ENCODE assay signal across 8 mouse cellular contexts in genomic region chr11:61652686-61653447, GRCm38 (mm10). TPM values are rescaled to one million over a fixed set of nuclear protein-coding genes. Genes with fewer than 3 reads are reported as not detected.
DNase-seq lines count a peak whose midpoint lies in the region; TF ChIP-seq lines count a peak whose summit lies in the region.
"Had no signal": no experiment of that assay in that cellular context is flagged by ENCODE, and none has a peak within 500 bp of the region (broad histone marks: within the 10 kb centered on the region; RNA-seq: fewer than 3 reads in every experiment).

TSS of gene Grap (plus strand) at chr11:61653265.

- H3K27me3 ChIP-seq in MEL (ENCODE audit: control insufficient read depth in 1 of 2, insufficient read depth in 2 of 2, low read length in 2 of 2), result no peaks in the 10 kb centered on the region; a peak in 1 of 4 replicates
- no peaks in the 10 kb centered on the region for H3K27me3 ChIP-seq in embryonic facial prominence, embryonic 10.5 days (replicated peaks; ENCODE audit: low read depth, poor library complexity, severe bottlenecking)

- peaks cover 0 to 16% of the 10 kb centered on the region in 2 experiments; a peak in 3 of 4 replicates for H3K4me1 ChIP-seq in MEL (ENCODE audit: control insufficient read depth in 1 of 2, insufficient read depth in 2 of 2, low read length in 2 of 2)
- H3K4me1 ChIP-seq in embryonic facial prominence, embryonic 10.5 days, result peaks cover 9% of the 10 kb centered on the region; the same call in 1 of the 2 replicates

- H3K4me3 ChIP-seq in MEL (ENCODE audit: control insufficient read depth in 1 of 2, insufficient read depth in 1 of 2, low read depth in 2 of 2, low read length in 2 of 2), result peak within 1 kb of the TSS; percentile 5 to 12; a peak in 1 of 4 replicates
- H3K4me3 ChIP-seq in embryonic facial prominence, embryonic 10.5 days, result peak within 1 kb of the TSS; percentile 32; the same call in 1 of the 2 replicates
- H3K4me3 ChIP-seq: erythroblast, embryonic 14.5 days had no signal

- no peak for TF ChIP-seq POLR2A in MEL (IDR thresholded peaks at IDR 0.05; ENCODE audit: control insufficient read depth in 1 of 2, insufficient read depth in 1 of 2, low read depth in 1 of 2, low read length in 2 of 2, poor library complexity in 1 of 2)

- H3K9ac ChIP-seq in MEL (ENCODE audit: control insufficient read depth, low read depth, low read length, poor library complexity, severe bottlenecking), result no peak within 1 kb of the TSS

- no peaks in the 10 kb centered on the region for H3K9me3 ChIP-seq in MEL (replicated peaks; ENCODE audit: insufficient read depth, low read length)
- H3K9me3 ChIP-seq in embryonic facial prominence, embryonic 10.5 days, result no peaks in the 10 kb centered on the region

- H3K79me2 ChIP-seq in MEL (ENCODE audit: control insufficient read depth, insufficient read depth, low read length, poor library complexity), result no peaks in the 10 kb centered on the region

- peak; percentile 51 for DNase-seq in MEL (ENCODE audit: low read depth, low spot score)
- DNase-seq in embryonic facial prominence, embryonic 10.5 days (ENCODE audit: low spot score), result no peak
- peak; percentile 95 for DNase-seq in induced T-regulatory cell, adult 2 months (ENCODE audit: low read depth)
- peak; percentile 70 to 78 for DNase-seq in lung, adult 18-20 months
- DNase-seq in thymus, adult 18-20 months, result peak; percentile 64 to 83
- DNase-seq in embryo, embryonic 11 days, result no peak
- DNase-seq in frontal cortex, postnatal 10 days (ENCODE audit: low spot score in 2 of 2), result no peak

- TF ChIP-seq CTCF in MEL (IDR thresholded peaks at IDR 0.05 in 2 of 3, conservative IDR thresholded peaks at IDR 0.05 in 1 of 3; ENCODE audit: control insufficient read depth in 1 of 3, insufficient read depth in 1 of 3, low read depth in 2 of 3, low read length in 3 of 3, poor library complexity in 1 of 3, severe bottlenecking in 1 of 3), result no peak

- peaks cover 0 to 3% of the 10 kb centered on the region in 2 experiments; a peak in 2 of 4 replicates for H3K36me3 ChIP-seq in MEL (ENCODE audit: control insufficient read depth in 1 of 2, insufficient read depth in 2 of 2, low read length in 2 of 2)
- no peaks in the 10 kb centered on the region for H3K36me3 ChIP-seq in embryonic facial prominence, embryonic 10.5 days (replicated peaks)

- TF ChIP-seq EP300 in MEL (IDR thresholded peaks at IDR 0.05; ENCODE audit: low read depth in 1 of 2, low read length in 2 of 2), result no peak

- WGBS in embryonic facial prominence, embryonic 10.5 days, result 75% methylated on average over 10 of the region's 10 CpGs

- H3K27ac ChIP-seq in MEL (ENCODE audit: control insufficient read depth, low read depth, low read length), result no peak within 1 kb of the TSS
- no peak within 1 kb of the TSS; the same call in 1 of the 2 replicates for H3K27ac ChIP-seq in embryonic facial prominence, embryonic 10.5 days (replicated peaks)

- no peak for TF ChIP-seq RAD21 in MEL (IDR thresholded peaks at IDR 0.05; ENCODE audit: low read depth, low read length)

TF ChIP-seq in MEL, 35 proteins besides CTCF, POLR2A, EP300 and RAD21:
- TF ChIP-seq ZMIZ1 (IDR thresholded peaks at IDR 0.05; ENCODE audit: low read depth, low read length), result no peak
- no peak for TF ChIP-seq MAX (IDR thresholded peaks at IDR 0.05; ENCODE audit: low read length)
- TF ChIP-seq TAL1 (IDR thresholded peaks at IDR 0.05; ENCODE audit: low read length), result no peak
- TF ChIP-seq GATA1 (IDR thresholded peaks at IDR 0.05; ENCODE audit: low read depth, low read length), result no peak
- no peak for TF ChIP-seq ZC3H11A (IDR thresholded peaks at IDR 0.05; ENCODE audit: low read depth, low read length)
- no peak for TF ChIP-seq POLR2AphosphoS5 (IDR thresholded peaks at IDR 0.05; ENCODE audit: borderline replicate concordance, low read depth, low read length)
- TF ChIP-seq KAT2A (conservative IDR thresholded peaks at IDR 0.05; ENCODE audit: low read depth, low read length), result no peak
- no peak for TF ChIP-seq NELFE (IDR thresholded peaks at IDR 0.05; ENCODE audit: low read depth, low read length)
- peak; percentile 52; the same call in 1 of the 2 replicates for TF ChIP-seq ELF1 (IDR thresholded peaks at IDR 0.05; ENCODE audit: low read depth, low read length)
- no peak for TF ChIP-seq MAFK (IDR thresholded peaks at IDR 0.05; ENCODE audit: borderline replicate concordance, low read depth, low read length)
- 0 out of 2 replicates have a peak, but pooled peaks have one; percentile 13 for TF ChIP-seq HCFC1 (IDR thresholded peaks at IDR 0.05; ENCODE audit: low read depth, low read length)

RNA-seq across cellular contexts. Expression of gene Grap, which starts in this region (rescaled TPM):
- 1.8 TPM in 2 replicates for total RNA-seq in MEL (2012; rRNA removed)
- polyA plus RNA-seq in MEL (2012; ENCODE audit: insufficient read depth in 1 of 2, insufficient read length in 2 of 2, low read depth in 1 of 2, low replicate concordance in 2 of 2, missing spikeins in 1 of 2), result 1 to 10 TPM in 1 of 2 experiments, not detected in 1; 2.3 TPM
- polyA plus RNA-seq in embryonic facial prominence, embryonic 10.5 days (2016; fragmentation: Nextera tagmentation; extraction: Ambion mirVana), result 6.0 and 6.5 TPM in 2 replicates

Comparison
In these comparisons a context has a peak if more than half of its experiments do, and no peak if none do; other contexts are left out.
1. DNase-seq: peak in MEL (single experiment), induced T-regulatory cell, adult 2 months (single experiment), lung, adult 18-20 months (2 of 2) and thymus, adult 18-20 months (2 of 2); none in embryonic facial prominence, embryonic 10.5 days (single experiment), embryo, embryonic 11 days (single experiment) and frontal cortex, postnatal 10 days (0 of 2).